36 mouse cellular contexts compared by ENCODE assay signal in genomic region chr14:55838312-55838711, GRCm38 (mm10). TPM values are rescaled to one million over a fixed set of nuclear protein-coding genes. Genes with fewer than 3 reads are reported as not detected.
"Had no signal": no experiment of that assay in that cellular context is flagged by ENCODE, and none has a peak within 500 bp of the region (broad histone marks: within the 10 kb centered on the region; RNA-seq: fewer than 3 reads in every experiment).

No protein-coding gene starts in this region.

- ATAC-seq: hindbrain, embryonic 16.5 days; hindbrain, postnatal 0 days; inflammation-experienced regulatory T-cells, adult 6 months; intestine, embryonic 15.5 days; intestine, embryonic 16.5 days; intestine, postnatal 0 days had no signal

- H3K9me3 ChIP-seq: heart, embryonic 10.5 days; heart, embryonic 12.5 days; heart, embryonic 13.5 days; heart, embryonic 15.5 days; hindbrain, embryonic 10.5 days; hindbrain, embryonic 12.5 days; hindbrain, embryonic 13.5 days; hindbrain, embryonic 15.5 days; intestine, embryonic 15.5 days; kidney, embryonic 15.5 days had no signal

- H3K27ac ChIP-seq: heart, adult 2 months; heart, embryonic 10.5 days; heart, embryonic 13.5 days; heart, embryonic 15.5 days; hindbrain, embryonic 10.5 days; hindbrain, embryonic 12.5 days; hindbrain, embryonic 13.5 days; hindbrain, embryonic 14.5 days; hindbrain, embryonic 15.5 days; hindbrain, postnatal 0 days; intestine, embryonic 15.5 days; kidney, embryonic 15.5 days; kidney, postnatal 0 days; layer of hippocampus, adult 2 months had no signal

- H3K27me3 ChIP-seq: heart, embryonic 12.5 days; heart, embryonic 13.5 days; heart, embryonic 15.5 days; hindbrain, embryonic 12.5 days; hindbrain, embryonic 13.5 days; hindbrain, embryonic 15.5 days; intestine, embryonic 15.5 days; kidney, embryonic 15.5 days had no signal

- H3K4me2 ChIP-seq: heart, embryonic 11.5 days; heart, embryonic 12.5 days; heart, embryonic 13.5 days; heart, embryonic 15.5 days; hindbrain, embryonic 12.5 days; hindbrain, embryonic 13.5 days; hindbrain, embryonic 14.5 days; hindbrain, embryonic 15.5 days; intestine, embryonic 15.5 days; kidney, embryonic 15.5 days had no signal

- H3K4me1 ChIP-seq: hindbrain, embryonic 15.5 days; intestine, embryonic 15.5 days had no signal

- H3K9ac ChIP-seq: heart, embryonic 12.5 days; heart, embryonic 13.5 days; heart, embryonic 15.5 days; hindbrain, embryonic 12.5 days; hindbrain, embryonic 13.5 days; hindbrain, embryonic 14.5 days; hindbrain, embryonic 15.5 days; intestine, embryonic 15.5 days; kidney, embryonic 15.5 days had no signal

- DNase-seq: heart, adult 18-20 months; heart, adult 2 months; heart, postnatal 10 days; heart, postnatal 14 days; heart, postnatal 36 days; heart, postnatal 4 days; kidney, adult 11 months; kidney, adult 18-20 months; kidney, adult 2 months; kidney, adult 8-10 months; kidney, adult 9 months; kidney, postnatal 10 days; kidney, postnatal 14 days; kidney, postnatal 25 days; kidney, postnatal 36 days; kidney, postnatal 4 days; layer of hippocampus, adult 9-11 months had no signal

- H3K4me3 ChIP-seq: heart, adult 2 months; heart, embryonic 10.5 days; heart, embryonic 12.5 days; heart, embryonic 13.5 days; heart, embryonic 15.5 days; hindbrain, embryonic 10.5 days; hindbrain, embryonic 12.5 days; hindbrain, embryonic 13.5 days; hindbrain, embryonic 15.5 days; intestine, embryonic 15.5 days; kidney, embryonic 15.5 days; layer of hippocampus, adult 2 months had no signal

- H3K36me3 ChIP-seq: heart, embryonic 10.5 days; heart, embryonic 12.5 days; heart, embryonic 13.5 days; heart, embryonic 15.5 days; hindbrain, embryonic 10.5 days; hindbrain, embryonic 12.5 days; hindbrain, embryonic 13.5 days; hindbrain, embryonic 15.5 days; intestine, embryonic 15.5 days had no signal

RNA-seq across cellular contexts. Expression of gene Nfatc4, which starts 15.4 kb away (rescaled TPM):
- polyA plus RNA-seq: inflammation-experienced regulatory T-cells, adult 6 months had no signal

RNA-seq across cellular contexts. Expression of gene Cbln3, which starts 45.9 kb away (rescaled TPM):
- total RNA-seq: heart, adult 18-20 months had no signal
